Mouse (Mus musculus): Measurements from ENCODE around the gene Lrrc4b. TPM values are rescaled to one million over a fixed set of nuclear protein-coding genes. Genes with fewer than 3 reads are reported as not detected.

The Lrrc4b gene
- total RNA-seq (2022) = under 1 TPM; 0.10 to 0.27 (median 0.11) TPM

GRCm38 (mm10) chr7:44428968-44429521 is at the start of gene Lrrc4b:
Gene Lrrc4b, plus strand, starts transcription at chr7:44429018.
- no peak for DNase-seq (ENCODE audit: low spot score in 2 of 2)

- no peak for DNase-seq (ENCODE audit: low spot score in 2 of 2)
Observed at GRCm38 (mm10) chr7:44382541-44382940, 46.3 kb upstream of the Lrrc4b start.

GRCm38 (mm10) chr7:44383980-44384715 is 44.7 kb upstream of the Lrrc4b start, which contains the start of gene Syt3:
Gene Syt3, plus strand, starts transcription at chr7:44384102.
- DNase-seq (ENCODE audit: low spot score in 2 of 2) = peak; percentile 52

GRCm38 (mm10) chr7:44384716-44385059 is 44.1 kb upstream of the Lrrc4b start:
- DNase-seq (ENCODE audit: low spot score in 2 of 2) = no peak

- DNase-seq (ENCODE audit: low spot score in 2 of 2) = no peak
Observed at GRCm38 (mm10) chr7:44385720-44386119, 43.1 kb upstream of the Lrrc4b start, which contains the start of gene 1700008O03Rik. Gene 1700008O03Rik, minus strand, starts transcription at chr7:44385820.

GRCm38 (mm10) chr7:44391831-44392230 is 37.0 kb upstream of the Lrrc4b start:
- no peak for DNase-seq (ENCODE audit: low spot score in 2 of 2)

GRCm38 (mm10) chr7:44392341-44392740 is 36.5 kb upstream of the Lrrc4b start:
- no peak for DNase-seq (ENCODE audit: low spot score in 2 of 2)

- DNase-seq (ENCODE audit: low spot score in 2 of 2) = no peak
Observed at GRCm38 (mm10) chr7:44393284-44393683, 35.5 kb upstream of the Lrrc4b start.

GRCm38 (mm10) chr7:44398570-44398969 is 30.2 kb upstream of the Lrrc4b start:
- DNase-seq (ENCODE audit: low spot score in 2 of 2) = peak in 1 of 2 experiments; percentile 18

GRCm38 (mm10) chr7:44401673-44402072 is 27.1 kb upstream of the Lrrc4b start:
- no peak for DNase-seq (ENCODE audit: low spot score in 2 of 2)

GRCm38 (mm10) chr7:44405346-44406014 is 23.3 kb upstream of the Lrrc4b start:
- DNase-seq (ENCODE audit: low spot score in 2 of 2) = peak; percentile 63 to 73

- no peak for DNase-seq (ENCODE audit: low spot score in 2 of 2)
Observed at GRCm38 (mm10) chr7:44406015-44406355, 22.8 kb upstream of the Lrrc4b start.

- no peak for DNase-seq (ENCODE audit: low spot score in 2 of 2)
Observed at GRCm38 (mm10) chr7:44411144-44411543, 17.7 kb upstream of the Lrrc4b start.

- no peak for DNase-seq (ENCODE audit: low spot score in 2 of 2)
Observed at GRCm38 (mm10) chr7:44413307-44413706, 15.5 kb upstream of the Lrrc4b start.

GRCm38 (mm10) chr7:44427666-44428065 is 1.2 kb upstream of the Lrrc4b start:
- no peak for DNase-seq (ENCODE audit: low spot score in 2 of 2)

GRCm38 (mm10) chr7:44428171-44428950 is 457 bp upstream of the Lrrc4b start:
- no peak for DNase-seq (ENCODE audit: low spot score in 2 of 2)

- DNase-seq (ENCODE audit: low spot score in 2 of 2) = no peak
Observed at GRCm38 (mm10) chr7:44429534-44430488, 993 bp downstream of the Lrrc4b start.

GRCm38 (mm10) chr7:44432550-44432949 is 3.7 kb downstream of the Lrrc4b start:
- no peak for DNase-seq (ENCODE audit: low spot score in 2 of 2)

GRCm38 (mm10) chr7:44433371-44433770 is 4.6 kb downstream of the Lrrc4b start:
- no peak for DNase-seq (ENCODE audit: low spot score in 2 of 2)

- no peak for DNase-seq (ENCODE audit: low spot score in 2 of 2)
Observed at GRCm38 (mm10) chr7:44434089-44434488, 5.3 kb downstream of the Lrrc4b start.

- no peak for DNase-seq (ENCODE audit: low spot score in 2 of 2)
Observed at GRCm38 (mm10) chr7:44435796-44436195, 7.0 kb downstream of the Lrrc4b start.

Data from gastrocnemius, adult 8-10 months (tissue).